In the genomic region with DNA sequence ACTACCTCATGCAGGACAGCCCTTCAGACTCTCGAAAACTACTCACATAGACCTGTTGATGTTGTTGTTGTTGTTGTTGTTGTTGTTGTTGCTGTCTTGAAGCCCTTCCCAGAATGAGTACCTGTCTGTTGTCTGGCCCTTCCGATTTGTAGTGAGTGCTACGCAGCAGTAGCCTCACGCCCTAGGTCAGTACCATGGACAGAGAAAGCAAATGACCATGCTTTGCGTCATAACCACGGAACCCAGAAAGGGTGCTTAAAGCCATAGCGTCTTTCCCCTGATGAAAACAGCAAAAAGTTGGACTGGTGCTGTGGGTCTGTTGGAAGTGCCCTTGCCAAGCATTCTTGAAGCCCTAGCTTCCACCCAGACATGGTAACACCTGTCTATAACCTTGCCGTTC, we compare ENCODE assay signal across 13 mouse cellular contexts.
DNase-seq lines count a peak whose midpoint lies in the region; ATAC-seq and TF ChIP-seq lines count a peak whose summit lies in the region.
"Had no signal": no experiment of that assay in that cellular context is flagged by ENCODE, and none has a peak within 500 bp of the region (broad histone marks: within the 10 kb centered on the region; RNA-seq: fewer than 3 reads in every experiment).

No protein-coding gene starts in this region.

- H3K27me3 ChIP-seq in midbrain, embryonic 10.5 days (ENCODE audit: low read depth, poor library complexity, severe bottlenecking) = no peaks in the 10 kb centered on the region
- no peaks in the 10 kb centered on the region for H3K27me3 ChIP-seq in midbrain, postnatal 0 days (ENCODE audit: insufficient read depth, low read length)
- H3K27me3 ChIP-seq: embryonic facial prominence, embryonic 15.5 days; hindbrain, embryonic 15.5 days; limb, embryonic 12.5 days had no signal

- DNase-seq in heart, postnatal 4 days = peak; percentile 16
- DNase-seq in heart, postnatal 25 days (ENCODE audit: low spot score) = no peak
- peak; percentile 17 for DNase-seq in midbrain, embryonic 10.5 days (ENCODE audit: low spot score)
- no peak for DNase-seq in midbrain, postnatal 0 days (ENCODE audit: low spot score)
- DNase-seq in embryo, embryonic 11 days = peak; percentile 70
- peak; percentile 42 for DNase-seq in retina, embryonic 14.5 days (ENCODE audit: low spot score)
- DNase-seq in thymus, postnatal 25 days = no peak
- DNase-seq: cerebellum, adult 11-12 months; thymus, adult 2 months had no signal

- no peaks in the 10 kb centered on the region for H3K4me1 ChIP-seq in midbrain, embryonic 10.5 days
- H3K4me1 ChIP-seq in midbrain, postnatal 0 days (ENCODE audit: insufficient read depth, low read length) = no peaks in the 10 kb centered on the region
- H3K4me1 ChIP-seq: embryonic facial prominence, embryonic 15.5 days; hindbrain, embryonic 15.5 days; limb, embryonic 12.5 days had no signal

- no peak overlapping the region for H3K4me2 ChIP-seq in midbrain, postnatal 0 days (ENCODE audit: low read depth, low read length, poor library complexity, severe bottlenecking)
- H3K4me2 ChIP-seq: embryonic facial prominence, embryonic 15.5 days; hindbrain, embryonic 15.5 days; limb, embryonic 12.5 days had no signal

- no peak for ATAC-seq in midbrain, postnatal 0 days (ENCODE audit: low FRiP score)
- no peak for ATAC-seq in frontal cortex, adult (ENCODE audit: low TSS enrichment)

- H3K36me3 ChIP-seq in midbrain, embryonic 10.5 days = no peaks in the 10 kb centered on the region
- no peaks in the 10 kb centered on the region for H3K36me3 ChIP-seq in midbrain, postnatal 0 days (ENCODE audit: insufficient read depth, low read length)
- H3K36me3 ChIP-seq: embryonic facial prominence, embryonic 15.5 days; hindbrain, embryonic 15.5 days; limb, embryonic 12.5 days had no signal

- 44% methylated on average over 8 of the region's 8 CpGs for whole genome bisulfite sequencing in midbrain, embryonic 10.5 days
- 45% methylated on average over 8 of the region's 8 CpGs for WGBS in midbrain, postnatal 0 days

- H3K4me3 ChIP-seq in midbrain, embryonic 10.5 days = no peak overlapping the region
- H3K4me3 ChIP-seq in midbrain, postnatal 0 days (ENCODE audit: low read depth, low read length) = no peak overlapping the region
- H3K4me3 ChIP-seq: embryonic facial prominence, embryonic 15.5 days; hindbrain, embryonic 15.5 days; limb, embryonic 12.5 days had no signal

- H3K27ac ChIP-seq in midbrain, embryonic 10.5 days (replicated peaks) = no peak overlapping the region
- H3K27ac ChIP-seq in midbrain, postnatal 0 days (ENCODE audit: low read depth, low read length) = no peak overlapping the region
- H3K27ac ChIP-seq: embryonic facial prominence, embryonic 15.5 days; hindbrain, embryonic 15.5 days; limb, embryonic 12.5 days had no signal

- intact Hi-C loops in heart, postnatal 25 days (cut with DNase I) = no loop called here

- no peak overlapping the region for H3K9ac ChIP-seq in midbrain, postnatal 0 days (replicated peaks; ENCODE audit: low read length, poor library complexity, severe bottlenecking)
- H3K9ac ChIP-seq: embryonic facial prominence, embryonic 15.5 days; hindbrain, embryonic 15.5 days; limb, embryonic 12.5 days had no signal

- no peaks in the 10 kb centered on the region; the same call in 1 of the 2 replicates for H3K9me3 ChIP-seq in midbrain, embryonic 10.5 days (replicated peaks)
- H3K9me3 ChIP-seq in midbrain, postnatal 0 days (ENCODE audit: low read length) = no peaks in the 10 kb centered on the region
- H3K9me3 ChIP-seq: embryonic facial prominence, embryonic 15.5 days; hindbrain, embryonic 15.5 days; limb, embryonic 12.5 days had no signal

- TF ChIP-seq CTCF in midbrain, postnatal 0 days (IDR thresholded peaks at IDR 0.05) = no peak

Comparison
In these comparisons a context has a peak if more than half of its experiments do, and no peak if none do; other contexts are left out.
1. DNase-seq: peak in heart, postnatal 4 days (single experiment), midbrain, embryonic 10.5 days (single experiment), embryo, embryonic 11 days (single experiment) and retina, embryonic 14.5 days (single experiment); none in heart, postnatal 25 days (single experiment), midbrain, postnatal 0 days (single experiment) and thymus, postnatal 25 days (single experiment).